Mouse (Mus musculus) left cerebral cortex, postnatal 36 days (tissue): ENCODE data around the gene Arntl. TPM values are rescaled to one million over a fixed set of nuclear protein-coding genes. Genes with fewer than 3 reads are reported as not detected.
"Not testable (repeated sequence)": the region's sequence is repeated elsewhere in the genome, so short reads cannot be mapped to it uniquely, and the experiment has no call there.

ENCODE experiments used
- DNase-seq, 2 experiments: peaks; one replicate each; pipeline ENCODE4 v3.0.0; 2021 to 2022; ENCODE audit warnings: low spot score in 2 of 2, mixed read lengths in 1 of 2
- intact Hi-C: fragments of 180-260 bp; cut with DNase I; formaldehyde crosslinking; loops from one replicate; pipeline ENCODE4 v1.15.1; 2025
- total RNA-seq, 2 experiments: library from RNA; stranded (reverse); gene quantifications; 2 replicates each; pipeline ENCODE4 v1.2.3; 2021

Arntl gene
- total RNA-seq, 2 experiments from 2014 or later = 34.9 to 39.3 TPM

DNA sequence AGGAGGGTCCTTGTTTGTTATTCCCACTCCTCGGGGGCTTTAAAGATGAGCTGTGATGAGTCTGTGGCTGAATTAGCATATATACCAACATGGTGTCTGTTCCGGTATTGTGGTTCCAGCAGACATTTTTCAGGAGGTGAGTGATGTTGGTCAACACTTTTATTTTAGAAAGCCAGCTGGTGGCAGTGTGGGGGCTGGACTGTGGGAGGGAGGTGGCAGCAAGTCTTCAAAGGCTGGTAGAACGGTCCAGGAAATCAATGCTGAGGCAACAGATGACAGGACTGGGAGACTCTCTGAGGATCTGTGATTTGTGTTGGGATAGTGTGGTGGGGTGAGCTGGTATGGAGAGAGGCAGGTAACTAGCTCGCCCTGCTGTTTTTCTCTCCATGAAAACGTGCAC, 39.9 kb downstream of the Arntl start:
- intact Hi-C loops = loop anchor here (2.0 to 5.0 kb wide), 2 partner anchors 40 to 85 kb away; partner anchors contain the start of gene Arntl
- peak; percentile 70 to 75 for DNase-seq

DNA sequence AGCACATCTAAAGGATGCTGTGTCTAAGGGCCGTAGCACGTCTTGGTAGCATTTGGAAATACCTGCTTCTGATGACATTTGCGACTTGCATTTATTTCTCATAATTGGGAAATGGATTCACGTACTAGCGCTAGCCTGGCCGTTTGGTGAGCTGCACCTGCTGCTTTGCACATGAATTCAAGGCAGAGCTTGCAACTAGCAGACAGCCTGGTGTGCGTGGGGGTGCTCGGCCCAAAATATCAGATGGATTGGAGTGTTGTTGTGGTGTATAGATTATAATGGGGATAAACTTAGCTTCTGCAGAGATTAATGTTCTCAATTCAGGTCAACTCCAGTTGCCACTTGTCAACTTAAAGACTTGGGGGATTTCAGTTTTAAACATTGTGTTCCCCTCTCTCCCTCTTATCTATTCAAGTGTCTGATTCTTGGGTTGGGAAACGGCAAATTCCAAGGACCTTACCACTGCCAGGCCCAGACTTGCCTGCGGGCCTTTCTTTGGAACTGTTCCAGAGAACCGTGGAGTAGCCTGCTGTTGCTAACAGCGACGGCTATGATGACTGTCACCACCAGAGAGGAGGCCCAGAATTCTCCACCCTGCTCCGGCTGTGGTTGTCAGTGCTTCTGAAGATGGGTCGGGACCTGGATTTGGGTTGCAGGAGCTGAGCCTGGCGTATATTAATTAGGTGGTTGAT, 42.0 kb downstream of the Arntl start:
- intact Hi-C loops = loop anchor here (2.0 to 5.0 kb wide), 2 partner anchors 60 to 87 kb away; no protein-coding TSS in a partner anchor
- DNase-seq = peak; percentile 74 to 77

DNA sequence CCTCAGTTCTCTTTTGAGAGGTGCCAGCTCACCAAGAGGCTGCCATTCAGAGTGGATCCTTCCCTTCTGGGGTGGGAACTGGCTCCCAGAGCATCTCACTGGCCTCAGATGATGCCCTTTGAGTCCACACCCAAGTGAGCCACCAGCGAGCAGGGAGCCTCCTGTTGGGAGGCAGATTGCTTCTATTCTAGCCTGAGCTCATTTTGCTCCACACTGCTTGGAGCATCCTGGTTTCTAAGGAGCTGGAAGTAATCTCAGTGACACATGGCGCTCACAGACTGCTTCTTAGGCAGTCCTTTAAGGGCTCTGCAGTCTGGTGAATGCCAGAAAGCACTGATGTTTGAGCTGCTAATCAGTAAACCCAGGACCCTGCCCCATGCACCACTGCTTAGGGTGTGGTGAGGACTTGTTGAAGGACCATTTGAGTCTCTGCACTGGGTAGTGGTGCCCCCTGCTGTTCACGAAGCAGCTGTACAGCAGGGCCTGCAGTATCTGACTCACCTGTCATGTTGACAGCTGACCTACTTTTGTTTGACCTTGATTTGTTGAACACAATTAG, 43.2 kb downstream of the Arntl start:
- DNase-seq = peak in 1 of 2 experiments; percentile 61
- intact Hi-C loops = loop anchor here (2.0 kb wide), 1 partner anchor 108 kb away; no protein-coding TSS in a partner anchor

- intact Hi-C loops = loop anchor here (2.0 kb wide), 1 partner anchor 108 kb away; no protein-coding TSS in a partner anchor
- DNase-seq = no peak
Observed at GRCm38 (mm10) chr7:113251001-113251400, 43.7 kb downstream of the Arntl start.

- DNase-seq = no peak
- intact Hi-C loops = loop anchor here (2.0 kb wide), 1 partner anchor 109 kb away; no protein-coding TSS in a partner anchor
Observed at GRCm38 (mm10) chr7:113251554-113251953, 44.3 kb downstream of the Arntl start.

GRCm38 (mm10) chr7:113253777-113254405, 46.6 kb downstream of the Arntl start:
- intact Hi-C loops = no loop called here
- no peak for DNase-seq

GRCm38 (mm10) chr7:113256046-113256445, 48.8 kb downstream of the Arntl start:
- intact Hi-C loops = no loop called here
- no peak for DNase-seq

- DNase-seq = no peak
- intact Hi-C loops = no loop called here
Observed at GRCm38 (mm10) chr7:113258430-113258829, 51.2 kb downstream of the Arntl start.

DNA sequence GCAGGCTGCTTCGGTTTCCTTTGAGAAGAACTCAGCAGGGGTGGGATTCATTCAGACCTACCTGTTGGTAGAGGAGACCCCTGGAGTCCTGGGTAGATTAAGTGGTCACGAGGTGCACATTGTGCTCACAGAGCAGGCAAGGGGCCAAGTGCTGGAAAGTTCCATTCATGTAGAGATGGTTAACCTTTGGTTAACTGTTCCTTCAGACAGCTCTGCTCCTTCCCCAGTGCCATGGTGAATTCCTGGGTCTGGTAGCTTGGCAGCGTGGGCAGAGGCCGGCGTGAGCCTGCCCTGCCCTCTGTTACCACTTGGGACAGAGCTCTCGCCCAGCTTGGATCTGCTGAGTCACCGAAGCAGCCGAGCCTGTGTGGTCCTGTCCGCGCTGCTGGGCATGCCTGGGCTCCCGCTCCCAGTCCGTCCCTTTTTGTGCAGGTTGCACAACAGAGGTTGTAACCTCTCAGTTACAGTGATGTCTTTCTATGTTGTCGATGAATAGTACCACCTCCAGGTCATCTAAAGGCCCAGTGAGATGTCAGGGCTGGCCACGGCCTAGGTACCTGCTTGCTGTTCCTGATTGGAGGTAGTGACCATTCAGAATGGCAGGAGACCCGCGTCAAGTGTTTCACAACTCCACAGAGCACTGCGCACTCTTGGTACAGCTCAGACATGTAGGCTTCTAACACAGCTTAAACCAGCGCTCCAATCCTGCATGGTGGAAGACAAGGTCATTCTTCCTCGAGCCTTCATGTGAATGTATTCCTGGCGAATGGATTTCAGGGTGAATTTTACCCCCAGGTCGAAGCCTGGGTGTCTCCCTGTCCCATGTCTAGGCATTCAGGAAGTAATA, 53.3 kb downstream of the Arntl start:
- intact Hi-C loops = loop anchor here (10.0 kb wide), 1 partner anchor 336 kb away; no protein-coding TSS in a partner anchor
- DNase-seq = no peak

- no peak for DNase-seq
- intact Hi-C loops = loop anchor here (10.0 kb wide), 1 partner anchor 337 kb away; no protein-coding TSS in a partner anchor
Observed at GRCm38 (mm10) chr7:113261690-113262089, 54.4 kb downstream of the Arntl start.

DNA sequence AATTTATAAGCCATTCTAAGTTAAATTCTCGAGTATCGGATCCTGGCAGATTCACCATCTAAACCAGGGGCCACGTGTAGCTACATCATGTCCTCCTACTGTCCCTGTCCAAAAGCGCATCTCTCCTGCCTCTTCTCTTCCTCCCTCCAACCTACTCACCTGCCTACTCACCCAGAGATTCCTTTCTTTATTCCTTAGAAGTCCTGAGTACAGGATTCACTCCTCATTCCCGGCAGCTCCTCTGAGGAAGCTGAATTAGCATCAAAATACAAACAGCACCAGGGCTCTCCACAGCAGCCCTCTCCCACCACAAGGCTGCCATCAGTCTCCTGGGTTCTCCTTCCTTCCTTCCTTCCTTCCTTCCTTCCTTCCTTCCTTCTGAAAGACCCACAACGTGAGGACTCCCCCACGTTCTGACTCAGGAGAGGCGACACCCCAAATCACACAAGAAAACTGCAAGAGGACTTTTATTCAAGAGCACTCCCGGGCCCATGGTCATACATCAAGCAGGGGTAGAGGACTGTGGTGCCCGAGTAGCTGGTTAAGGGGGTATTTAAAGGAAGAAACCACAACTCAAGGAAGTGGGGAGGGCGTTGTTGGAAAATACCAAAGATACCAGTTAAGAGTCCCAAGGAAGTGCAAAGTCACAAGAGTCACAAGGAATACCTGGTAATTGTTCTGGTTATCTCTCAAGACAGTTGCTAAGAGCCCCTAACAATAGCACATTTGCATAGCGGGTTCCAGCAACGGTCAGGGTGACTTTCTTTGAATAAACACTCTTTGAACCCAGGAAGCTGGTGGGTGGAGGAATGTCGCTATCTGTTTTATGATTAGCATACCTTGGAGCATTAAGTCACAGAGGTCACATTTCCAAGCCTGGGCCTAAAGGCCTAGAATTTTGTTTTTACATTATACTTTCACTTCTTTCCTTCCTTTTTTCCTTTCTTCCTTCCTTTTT, 55.5 kb downstream of the Arntl start:
- intact Hi-C loops = loop anchor here (10.0 kb wide), 1 partner anchor 338 kb away; no protein-coding TSS in a partner anchor

DNA sequence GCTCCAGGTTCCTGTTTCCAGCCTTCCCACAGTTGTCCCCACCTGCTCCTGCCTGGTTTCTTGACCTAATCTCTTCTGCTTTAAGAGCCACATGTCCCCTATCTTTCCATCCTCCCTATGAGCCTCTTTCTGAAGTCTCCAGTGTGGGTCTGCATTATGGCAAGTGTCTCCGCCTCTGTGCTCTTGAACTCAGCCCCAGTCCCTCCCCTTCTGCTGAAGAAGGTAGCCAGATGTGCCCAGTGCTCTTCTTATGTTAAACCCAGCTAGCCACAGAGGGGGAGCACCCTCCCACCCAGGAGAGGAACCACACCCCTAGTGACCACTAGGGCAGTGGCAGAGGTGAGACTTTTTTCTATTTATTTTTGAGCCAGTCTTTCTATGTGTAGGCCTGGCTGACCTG, 56.7 kb downstream of the Arntl start:
- no peak for DNase-seq
- intact Hi-C loops = loop anchor here (10.0 kb wide), 1 partner anchor 339 kb away; no protein-coding TSS in a partner anchor

More for the DNA sequence above, 55.5 kb downstream of the Arntl start:
- DNase-seq = not testable (repeated sequence)

DNA sequence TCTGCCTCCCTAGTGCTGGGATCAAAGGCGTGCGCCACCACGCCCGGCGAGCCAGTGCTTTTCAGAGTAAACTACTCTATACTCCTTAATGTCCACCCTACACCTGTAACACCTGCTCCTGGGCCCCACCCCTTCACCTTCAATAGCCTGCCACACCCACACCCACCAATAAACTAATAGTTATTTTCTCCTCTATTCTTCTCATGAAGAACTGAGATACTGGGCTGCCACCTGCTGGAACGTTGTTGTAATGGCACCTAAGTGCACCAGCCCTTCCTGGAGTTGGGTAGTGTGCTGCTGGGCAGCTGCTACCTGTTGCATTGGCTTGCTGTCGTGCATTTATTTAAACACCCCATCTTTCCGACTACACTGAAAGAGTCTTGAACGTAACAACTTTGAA, 61.0 kb downstream of the Arntl start:
- peak in 1 of 2 experiments; percentile 52 for DNase-seq
- intact Hi-C loops = loop anchor here (1.0 to 10.0 kb wide), 2 partner anchors 125 to 343 kb away; no protein-coding TSS in a partner anchor

GRCm38 (mm10) chr7:113269081-113269480, 61.8 kb downstream of the Arntl start:
- no peak for DNase-seq
- intact Hi-C loops = loop anchor here (10.0 kb wide), 1 partner anchor 344 kb away; no protein-coding TSS in a partner anchor

GRCm38 (mm10) chr7:113269921-113270320, 62.7 kb downstream of the Arntl start:
- DNase-seq = no peak
- intact Hi-C loops = loop anchor here (10.0 kb wide), 1 partner anchor 345 kb away; no protein-coding TSS in a partner anchor

GRCm38 (mm10) chr7:113270551-113270950, 63.3 kb downstream of the Arntl start:
- DNase-seq = no peak
- intact Hi-C loops = no loop called here

DNA sequence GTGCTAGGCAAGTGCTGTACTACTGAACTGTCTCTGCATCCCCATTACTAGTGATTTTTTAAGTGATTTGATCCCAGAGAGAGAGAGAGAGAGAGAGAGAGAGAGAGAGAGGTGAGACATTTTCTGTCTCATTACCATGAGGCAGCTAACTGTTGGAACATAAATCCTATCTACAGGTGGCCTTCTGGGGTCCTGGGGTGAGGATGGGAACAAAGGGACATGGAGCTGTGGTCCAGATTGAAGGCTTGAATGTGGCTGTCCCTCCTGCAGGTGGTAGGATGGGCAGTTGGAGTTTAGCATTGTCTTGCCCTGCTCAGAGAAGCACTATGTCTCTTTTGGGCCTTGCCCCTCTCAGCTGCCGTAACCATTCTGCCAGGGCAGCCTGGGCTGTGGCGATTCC, 63.7 kb downstream of the Arntl start:
- no peak for DNase-seq
- intact Hi-C loops = no loop called here

- intact Hi-C loops = no loop called here
Observed at GRCm38 (mm10) chr7:113272338-113272997, 65.2 kb downstream of the Arntl start.

More at GRCm38 (mm10) chr7:113272338-113272997, 65.2 kb downstream of the Arntl start:
- DNase-seq = no peak
